In the genomic region with DNA sequence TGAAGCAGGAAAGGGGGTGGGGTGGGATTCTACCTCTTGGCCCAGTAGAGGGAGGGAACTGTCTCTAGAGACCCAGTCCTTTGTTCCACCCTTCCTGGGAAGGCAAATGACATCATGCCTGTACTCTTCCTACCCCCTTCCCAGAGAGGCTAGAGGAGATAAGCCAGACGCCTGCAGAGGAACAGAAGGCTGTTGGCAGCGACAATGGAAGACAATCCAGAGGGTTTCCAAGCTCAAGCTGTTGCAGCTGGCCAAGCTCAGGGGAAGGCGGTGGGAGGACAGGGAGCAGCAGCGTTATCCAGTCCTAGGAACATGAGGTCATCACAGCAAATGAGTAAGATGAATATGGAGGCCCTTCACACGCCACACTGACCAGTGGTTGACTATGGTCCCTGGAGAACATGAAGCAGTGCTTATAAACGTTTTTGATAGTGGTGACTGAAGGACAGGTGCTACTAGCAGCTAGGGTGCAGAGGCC, we compare ENCODE assay signal across 8 mouse cellular contexts.
DNase-seq lines count a peak whose midpoint lies in the region; ATAC-seq lines count a peak whose summit lies in the region.

No protein-coding gene starts in this region.

- peak overlapping the region; percentile 60 for H3K27ac ChIP-seq in embryonic facial prominence, embryonic 14.5 days (replicated peaks; ENCODE audit: low read depth, low read length)
- peak overlapping the region; percentile 91 for H3K27ac ChIP-seq in heart, embryonic 12.5 days (ENCODE audit: poor library complexity, severe bottlenecking)
- peak overlapping the region; percentile 78 for H3K27ac ChIP-seq in kidney, embryonic 16.5 days (ENCODE audit: low read length)
- peak overlapping the region; percentile 67 for H3K27ac ChIP-seq in liver, embryonic 13.5 days
- no peak overlapping the region; the same call in 1 of the 2 replicates for H3K27ac ChIP-seq in neural tube, embryonic 15.5 days (replicated peaks)

- no peaks in the 10 kb centered on the region for H3K27me3 ChIP-seq in embryonic facial prominence, embryonic 14.5 days (replicated peaks; ENCODE audit: control insufficient read depth, insufficient read depth, low read length)
- H3K27me3 ChIP-seq in heart, embryonic 12.5 days (replicated peaks): no peaks in the 10 kb centered on the region
- H3K27me3 ChIP-seq in kidney, embryonic 16.5 days (ENCODE audit: insufficient read depth, low read length): no peaks in the 10 kb centered on the region
- H3K27me3 ChIP-seq in liver, embryonic 13.5 days: no peaks in the 10 kb centered on the region
- no peaks in the 10 kb centered on the region for H3K27me3 ChIP-seq in neural tube, embryonic 15.5 days (replicated peaks)

- H3K4me2 ChIP-seq in embryonic facial prominence, embryonic 14.5 days (ENCODE audit: low read depth, low read length): no peak overlapping the region
- peak overlapping the region; percentile 14; the same call in 1 of the 2 replicates for H3K4me2 ChIP-seq in heart, embryonic 12.5 days
- no peak overlapping the region for H3K4me2 ChIP-seq in kidney, embryonic 16.5 days (replicated peaks; ENCODE audit: low read depth, low read length)
- peak overlapping the region; percentile 43 for H3K4me2 ChIP-seq in liver, embryonic 13.5 days
- H3K4me2 ChIP-seq in neural tube, embryonic 15.5 days: no peak overlapping the region

- H3K36me3 ChIP-seq in embryonic facial prominence, embryonic 14.5 days (ENCODE audit: control insufficient read depth, insufficient read depth, low read length): peaks cover 11% of the 10 kb centered on the region; the same call in 1 of the 2 replicates
- H3K36me3 ChIP-seq in heart, embryonic 12.5 days: peaks cover 24% of the 10 kb centered on the region
- H3K36me3 ChIP-seq in kidney, embryonic 16.5 days (ENCODE audit: insufficient read depth, low read length): peaks cover 14% of the 10 kb centered on the region; the same call in 1 of the 2 replicates
- 0 out of 2 replicates have a peak, but pooled peaks cover 3% of the 10 kb centered on the region for H3K36me3 ChIP-seq in liver, embryonic 13.5 days
- peaks cover 11% of the 10 kb centered on the region; the same call in 1 of the 2 replicates for H3K36me3 ChIP-seq in neural tube, embryonic 15.5 days

- peaks cover 13% of the 10 kb centered on the region for H3K4me1 ChIP-seq in embryonic facial prominence, embryonic 14.5 days (ENCODE audit: control insufficient read depth, insufficient read depth, low read length)
- peaks cover 91% of the 10 kb centered on the region for H3K4me1 ChIP-seq in heart, embryonic 12.5 days (replicated peaks)
- peaks cover 64% of the 10 kb centered on the region for H3K4me1 ChIP-seq in kidney, embryonic 16.5 days (ENCODE audit: insufficient read depth, low read length)
- peaks cover 89% of the 10 kb centered on the region for H3K4me1 ChIP-seq in liver, embryonic 13.5 days (replicated peaks)
- peaks cover 39% of the 10 kb centered on the region for H3K4me1 ChIP-seq in neural tube, embryonic 15.5 days

- 44% methylated on average over 6 of the region's 6 CpGs for WGBS in embryonic facial prominence, embryonic 14.5 days
- 0% methylated on average over 6 of the region's 6 CpGs for WGBS in heart, embryonic 12.5 days
- 38% methylated on average over 6 of the region's 6 CpGs for WGBS in kidney, embryonic 16.5 days
- 39% methylated on average over 6 of the region's 6 CpGs for WGBS in liver, embryonic 13.5 days (ENCODE audit: insufficient replicate concordance)
- 57% methylated on average over 6 of the region's 6 CpGs for WGBS in neural tube, embryonic 15.5 days

- no peak overlapping the region for H3K9ac ChIP-seq in embryonic facial prominence, embryonic 14.5 days (ENCODE audit: low read depth, low read length)
- H3K9ac ChIP-seq in heart, embryonic 12.5 days: peak overlapping the region; percentile 64; the same call in 1 of the 2 replicates
- no peak overlapping the region for H3K9ac ChIP-seq in kidney, embryonic 16.5 days (replicated peaks; ENCODE audit: low read length)
- peak overlapping the region; percentile 39; the same call in 1 of the 2 replicates for H3K9ac ChIP-seq in liver, embryonic 13.5 days
- no peak overlapping the region for H3K9ac ChIP-seq in neural tube, embryonic 15.5 days (replicated peaks)

- H3K9me3 ChIP-seq in embryonic facial prominence, embryonic 14.5 days (ENCODE audit: control insufficient read depth, low read length): no peaks in the 10 kb centered on the region
- H3K9me3 ChIP-seq in heart, embryonic 12.5 days (replicated peaks): no peaks in the 10 kb centered on the region
- H3K9me3 ChIP-seq in kidney, embryonic 16.5 days (ENCODE audit: low read length): no peaks in the 10 kb centered on the region
- H3K9me3 ChIP-seq in liver, embryonic 13.5 days (replicated peaks): no peaks in the 10 kb centered on the region
- H3K9me3 ChIP-seq in neural tube, embryonic 15.5 days (replicated peaks): no peaks in the 10 kb centered on the region

- peak; percentile 94 for ATAC-seq in embryonic facial prominence, embryonic 14.5 days (ENCODE audit: low read depth)
- ATAC-seq in heart, embryonic 12.5 days (ENCODE audit: insufficient number of reproducible peaks, low FRiP score): peak; percentile 87
- peak; percentile 84 for ATAC-seq in kidney, embryonic 16.5 days (ENCODE audit: low FRiP score, low TSS enrichment)
- ATAC-seq in liver, embryonic 13.5 days (ENCODE audit: low read depth): peak; percentile 40
- ATAC-seq in neural tube, embryonic 15.5 days (ENCODE audit: low FRiP score): peak; percentile 45
- no peak for ATAC-seq in megakaryocyte progenitor cell, adult 5-6 weeks (replicated peaks; ENCODE audit: poor library complexity)

- no peak overlapping the region for H3K4me3 ChIP-seq in embryonic facial prominence, embryonic 14.5 days (ENCODE audit: low read depth, low read length)
- H3K4me3 ChIP-seq in heart, embryonic 12.5 days: no peak overlapping the region
- no peak overlapping the region for H3K4me3 ChIP-seq in kidney, embryonic 16.5 days (ENCODE audit: low read length)
- no peak overlapping the region for H3K4me3 ChIP-seq in liver, embryonic 13.5 days (replicated peaks)
- H3K4me3 ChIP-seq in neural tube, embryonic 15.5 days (replicated peaks): no peak overlapping the region

- peak; percentile 50 for DNase-seq in 3T3-L1 (ENCODE audit: low read depth, low spot score)
- DNase-seq in adrenal gland, postnatal 10 days: peak; percentile 60
- DNase-seq in embryonic facial prominence, embryonic 14.5 days (ENCODE audit: low spot score): peak; percentile 88
- peak; percentile 22 for DNase-seq in liver, embryonic 13.5 days

Comparison
In these comparisons a context has a peak if more than half of its experiments do, and no peak if none do; other contexts are left out.
1. DNase-seq: peak in every context shown above with its lines; median percentile 88 in embryonic facial prominence, embryonic 14.5 days; 60 in adrenal gland, postnatal 10 days; 50 in 3T3-L1; 22 in liver, embryonic 13.5 days.
2. H3K4me2 ChIP-seq: peak in heart, embryonic 12.5 days (single experiment) and liver, embryonic 13.5 days (single experiment); none in embryonic facial prominence, embryonic 14.5 days (single experiment), kidney, embryonic 16.5 days (single experiment) and neural tube, embryonic 15.5 days (single experiment).
3. H3K9ac ChIP-seq: peak in heart, embryonic 12.5 days (single experiment) and liver, embryonic 13.5 days (single experiment); none in embryonic facial prominence, embryonic 14.5 days (single experiment), kidney, embryonic 16.5 days (single experiment) and neural tube, embryonic 15.5 days (single experiment).